Mouse (Mus musculus): Measurements from ENCODE around the gene Rhob. TPM values are rescaled to one million over a fixed set of nuclear protein-coding genes. Genes with fewer than 3 reads are reported as not detected.

Gene Rhob
- total and polyA plus RNA-seq, 3 experiments: 163 to 194 (median 193) TPM

- no peak overlapping the region; the same call in 1 of the 2 replicates for H3K27ac ChIP-seq
- H3K9ac ChIP-seq (ENCODE audit: low read depth, low read length): no peak overlapping the region
- no peaks in the 10 kb centered on the region for H3K79me2 ChIP-seq (replicated peaks; ENCODE audit: control insufficient read depth, insufficient read depth, low read length)
- no peak for DNase-seq
- TF ChIP-seq POLR2A (IDR thresholded peaks at IDR 0.05; ENCODE audit: insufficient read depth, low read depth, low read length): no peak
- no peak for TF ChIP-seq CTCF (IDR thresholded peaks at IDR 0.05)
- no peak for TF ChIP-seq EP300 (IDR thresholded peaks at IDR 0.05; ENCODE audit: insufficient read depth, low read depth, low read length)
- 69% methylated on average over 7 of the region's 7 CpGs for WGBS
- peaks cover 29% of the 10 kb centered on the region for H3K4me1 ChIP-seq (ENCODE audit: control insufficient read depth, insufficient read depth, low read length)
- intact Hi-C loops (cut with DNase I): no loop called here
- H3K27me3 ChIP-seq (ENCODE audit: control insufficient read depth, insufficient read depth, low read length): no peaks in the 10 kb centered on the region
- H3K36me3 ChIP-seq (ENCODE audit: control insufficient read depth, insufficient read depth, low read length): no peaks in the 10 kb centered on the region; the same call in 1 of the 2 replicates
- no peak overlapping the region for H3K4me3 ChIP-seq
Observed at GRCm38 (mm10) chr12:8451571-8452485, 48.0 kb downstream of the Rhob start.

DNA sequence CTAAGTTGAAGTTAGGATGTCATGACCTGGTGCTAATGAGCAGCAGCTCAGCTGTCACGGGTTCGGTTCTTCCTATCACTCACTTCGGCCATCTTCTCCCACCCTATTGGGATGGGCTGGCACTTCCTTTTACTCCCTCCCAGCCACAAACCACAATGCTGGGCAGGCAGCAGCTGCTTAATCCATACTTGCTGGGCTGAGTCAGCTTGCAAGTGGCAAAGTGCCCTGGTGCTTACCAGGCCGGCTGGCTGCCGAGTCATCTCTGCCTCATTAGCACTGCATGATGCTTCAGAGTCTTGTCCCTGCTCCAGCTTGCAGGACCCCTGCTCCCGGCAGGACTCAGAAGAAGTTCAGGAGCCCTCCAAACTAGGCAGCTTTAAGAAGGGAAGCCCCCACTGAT is 49.2 kb downstream of the Rhob start:
- peak in 1 of 2 experiments; percentile 60 for DNase-seq
- Histone ChIP-seq H3K9ac (ENCODE audit: low read depth, low read length) (no peak overlapping the region), H3K79me2 (replicated peaks; ENCODE audit: control insufficient read depth, insufficient read depth, low read length) (no peaks in the 10 kb centered on the region), H3K36me3 (ENCODE audit: control insufficient read depth, insufficient read depth, low read length) (peaks cover 3% of the 10 kb centered on the region; the same call in 1 of the 2 replicates), H3K27me3 (ENCODE audit: control insufficient read depth, insufficient read depth, low read length) (no peaks in the 10 kb centered on the region), H3K27ac (no peak overlapping the region), H3K4me1 (ENCODE audit: control insufficient read depth, insufficient read depth, low read length) (peaks cover 31% of the 10 kb centered on the region), H3K4me3 (no peak overlapping the region)
- no peak for TF ChIP-seq CTCF (IDR thresholded peaks at IDR 0.05)
- no peak for TF ChIP-seq POLR2A (IDR thresholded peaks at IDR 0.05; ENCODE audit: insufficient read depth, low read depth, low read length)
- TF ChIP-seq EP300 (IDR thresholded peaks at IDR 0.05; ENCODE audit: insufficient read depth, low read depth, low read length): no peak
- intact Hi-C loops (cut with DNase I): no loop called here
- 61% methylated on average over 6 of the region's 6 CpGs for WGBS

GRCm38 (mm10) chr12:8450028-8450427 is 49.8 kb downstream of the Rhob start:
- no peak for DNase-seq
- H3K4me3 ChIP-seq: no peak overlapping the region
- peaks cover 4% of the 10 kb centered on the region; the same call in 1 of the 2 replicates for H3K36me3 ChIP-seq (ENCODE audit: control insufficient read depth, insufficient read depth, low read length)
- intact Hi-C loops (cut with DNase I): no loop called here
- 100% methylated on average over 1 of the region's 1 CpGs for WGBS
- peaks cover 34% of the 10 kb centered on the region for H3K4me1 ChIP-seq (ENCODE audit: control insufficient read depth, insufficient read depth, low read length)
- no peaks in the 10 kb centered on the region for H3K27me3 ChIP-seq (ENCODE audit: control insufficient read depth, insufficient read depth, low read length)
- TF ChIP-seq CTCF (IDR thresholded peaks at IDR 0.05) (no peak), EP300 (IDR thresholded peaks at IDR 0.05; ENCODE audit: insufficient read depth, low read depth, low read length) (no peak), POLR2A (IDR thresholded peaks at IDR 0.05; ENCODE audit: insufficient read depth, low read depth, low read length) (no peak)
- no peak overlapping the region for H3K9ac ChIP-seq (ENCODE audit: low read depth, low read length)
- no peak overlapping the region for H3K27ac ChIP-seq
- no peaks in the 10 kb centered on the region for H3K79me2 ChIP-seq (replicated peaks; ENCODE audit: control insufficient read depth, insufficient read depth, low read length)

Other genes starting within 250 kb of the Rhob start
- under 1 TPM; 0.41 to 0.84 TPM for gene Gdf7, start 198.1 kb downstream of the Rhob start, total RNA-seq (2021)
- 0.82 and 0.96 TPM in 2 replicates for gene Gdf7, start 198.1 kb downstream of the Rhob start, polyA plus RNA-seq (2012; rRNA removed)
- 10 to 100 TPM; 12.7 to 13.8 TPM for gene Hs1bp3, start 186.6 kb downstream of the Rhob start, total RNA-seq (2021)
- 17.3 and 20.5 TPM in 2 replicates for gene Hs1bp3, start 186.6 kb downstream of the Rhob start, polyA plus RNA-seq (2012; rRNA removed)
- gene Slc7a15, start 99.1 kb upstream of the Rhob start, total RNA-seq (2021): not detected
- not detected in 2 replicates for gene Slc7a15, start 99.1 kb upstream of the Rhob start, polyA plus RNA-seq (2012; rRNA removed)
- 100 to 1,000 TPM; 130 TPM for gene Pum2, start 174.1 kb upstream of the Rhob start, total RNA-seq (2021)
- gene Pum2, start 174.1 kb upstream of the Rhob start, polyA plus RNA-seq (2012; rRNA removed): 38.6 and 68.9 TPM in 2 replicates

Measured in heart, adult 2 months (tissue).